Comparison of ENCODE assay signal across 13 mouse cellular contexts in the genomic region with DNA sequence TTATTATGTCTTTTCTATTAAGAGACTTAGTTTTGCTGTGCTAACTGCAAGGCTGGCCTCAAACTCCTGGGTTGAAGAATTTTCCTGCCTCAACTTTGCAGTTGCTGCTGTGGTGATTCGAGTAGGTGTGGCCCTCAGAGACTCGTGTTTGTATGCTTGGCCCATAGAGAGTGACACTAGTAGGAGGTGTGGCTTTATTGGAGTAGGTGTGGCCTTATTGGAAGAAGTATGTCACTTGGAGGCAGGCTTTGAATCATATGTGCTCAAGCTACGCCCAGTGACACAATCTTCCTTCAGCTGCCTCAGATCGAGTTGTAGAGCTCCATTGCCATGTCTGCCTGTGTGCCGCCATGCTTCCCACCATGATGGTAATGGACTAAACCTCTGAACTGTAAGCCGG.
"Had no signal": no experiment of that assay in that cellular context is flagged by ENCODE, and none has a peak within 500 bp of the region (broad histone marks: within the 10 kb centered on the region; RNA-seq: fewer than 3 reads in every experiment).

No protein-coding gene starts in this region.

- H3K9me3 ChIP-seq: limb, embryonic 15.5 days; liver, embryonic 15.5 days; midbrain, embryonic 13.5 days; neural tube, embryonic 15.5 days had no signal

- H3K4me1 ChIP-seq: limb, embryonic 15.5 days; midbrain, embryonic 13.5 days; neural tube, embryonic 15.5 days had no signal

- H3K4me2 ChIP-seq: limb, embryonic 15.5 days; liver, embryonic 15.5 days; lung, embryonic 14.5 days; midbrain, embryonic 13.5 days; neural tube, embryonic 15.5 days had no signal

- ATAC-seq: midbrain, embryonic 13.5 days had no signal

- H3K9ac ChIP-seq: limb, embryonic 15.5 days; liver, embryonic 15.5 days; lung, embryonic 14.5 days; midbrain, embryonic 13.5 days; neural tube, embryonic 15.5 days had no signal

- H3K27me3 ChIP-seq: limb, embryonic 15.5 days; liver, embryonic 15.5 days; midbrain, embryonic 13.5 days; neural tube, embryonic 15.5 days had no signal

- H3K36me3 ChIP-seq: limb, embryonic 15.5 days; liver, embryonic 15.5 days; midbrain, embryonic 13.5 days; neural tube, embryonic 15.5 days had no signal

- DNase-seq: kidney, adult 8-10 months; kidney, postnatal 25 days; lung, embryonic 14.5 days; lung, postnatal 14 days; thymus, adult 2 months; thymus, postnatal 36 days had no signal

- H3K27ac ChIP-seq: left cerebral cortex, adult 2 months; limb, embryonic 15.5 days; liver, embryonic 15.5 days; macrophage; midbrain, embryonic 13.5 days; neural tube, embryonic 15.5 days had no signal

- H3K4me3 ChIP-seq: left cerebral cortex, adult 2 months; limb, embryonic 15.5 days; liver, embryonic 15.5 days; midbrain, embryonic 13.5 days; myocyte; neural tube, embryonic 15.5 days had no signal
